Mouse (Mus musculus): ENCODE measurements at regions not wholly inside any gene's neighbourhood (a gene's known extent, or its start where the extent isn't known, plus 50 kb on each side); places are given as distances from the start of the nearest gene placed in this dataset.

DNA sequence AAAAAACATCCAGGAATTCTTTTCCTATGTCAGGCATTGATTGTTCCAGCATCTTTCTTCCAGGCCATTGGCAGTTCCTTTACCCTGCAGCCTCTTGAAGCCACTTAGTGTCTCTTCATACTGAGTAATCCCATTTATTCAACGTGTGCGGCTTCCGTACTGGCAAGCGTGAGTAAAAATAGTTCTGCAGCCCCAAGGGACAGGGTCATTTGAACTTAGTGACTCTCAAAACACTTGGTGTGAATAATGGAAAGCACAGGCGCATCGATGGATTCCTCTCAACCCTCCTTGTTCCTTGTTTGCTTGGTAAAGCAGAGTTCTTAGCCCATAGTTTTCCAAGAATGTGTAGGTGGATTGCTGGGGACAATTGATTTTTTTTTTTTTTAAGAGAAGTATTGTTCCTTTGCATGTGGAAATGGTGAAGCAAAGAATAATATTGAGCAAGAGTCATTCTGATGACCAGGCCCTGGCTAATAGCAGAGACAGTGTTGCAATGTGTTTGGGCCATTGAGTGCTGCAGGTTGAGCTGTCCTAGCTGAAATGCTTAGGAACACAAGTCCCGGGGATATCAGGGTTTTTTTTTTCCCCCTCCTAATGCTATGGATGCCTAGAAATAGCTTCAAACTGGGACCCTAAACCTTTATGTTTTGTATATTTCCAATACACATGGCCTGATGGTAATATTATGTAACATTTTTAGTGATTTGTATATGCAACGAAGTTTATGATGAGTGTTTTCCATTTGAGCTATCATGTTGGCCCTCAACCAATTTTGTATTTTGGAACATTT lies 1294.1 kb upstream of the A1bg start:
- DNase-seq (ENCODE audit: low spot score) = no peak

GRCm38 (mm10) chr15:62215616-62216398 lies 1293.0 kb upstream of the A1bg start:
- no peak for DNase-seq (ENCODE audit: low spot score)

- DNase-seq (ENCODE audit: low spot score) = no peak
Measured at GRCm38 (mm10) chr15:62214300-62214699, 1291.5 kb upstream of the A1bg start.

- DNase-seq (ENCODE audit: low spot score) = no peak
Measured at GRCm38 (mm10) chr15:62212283-62212910, 1289.6 kb upstream of the A1bg start.

DNA sequence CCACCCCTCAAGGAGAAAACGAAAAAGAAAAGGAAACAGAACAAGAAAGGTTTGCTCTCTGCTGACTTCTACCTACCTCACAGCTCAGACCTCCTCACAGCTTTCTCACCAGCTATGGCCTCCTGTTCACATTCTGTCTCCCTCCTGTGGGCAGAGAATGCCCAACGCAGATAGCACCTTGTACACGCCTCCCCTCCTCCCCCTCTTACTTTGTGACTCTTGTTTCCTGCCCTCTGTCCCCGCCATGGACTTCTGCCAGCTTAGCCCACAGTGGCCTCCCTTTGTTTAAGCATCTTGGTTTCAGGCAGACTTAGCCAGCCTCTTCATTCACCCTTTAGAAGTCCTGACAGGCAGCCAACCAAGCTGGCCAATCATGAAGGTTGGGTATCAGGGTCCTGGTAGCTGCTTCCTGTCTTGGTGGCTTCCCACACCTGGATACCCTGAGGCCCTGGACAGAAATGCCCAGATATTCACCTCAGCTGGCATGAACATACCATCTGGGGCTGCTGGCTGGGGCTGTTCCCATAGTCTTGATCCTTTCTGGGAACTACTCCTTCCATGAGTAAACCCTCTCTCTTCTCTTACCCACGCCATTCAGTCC lies 1287.2 kb upstream of the A1bg start:
- DNase-seq (ENCODE audit: low spot score) = no peak

DNA sequence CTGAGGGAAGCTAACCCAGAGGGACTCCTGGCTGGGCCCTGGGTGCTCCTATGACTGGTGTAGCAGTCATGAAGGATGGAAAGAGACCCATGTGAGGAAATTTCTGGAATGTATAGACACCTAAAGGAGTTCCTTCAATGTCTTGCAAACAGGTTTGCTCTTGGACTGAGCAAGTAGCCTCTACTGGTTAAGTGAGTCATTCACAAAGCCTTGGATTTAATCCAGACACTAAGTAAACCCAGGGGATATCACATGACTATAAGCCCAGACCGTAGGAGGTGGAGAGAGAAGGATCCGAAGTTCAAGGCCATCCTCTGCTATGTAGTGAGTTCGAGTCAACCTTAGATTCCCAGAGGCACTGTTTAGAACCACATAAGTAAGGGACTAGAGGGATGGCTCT lies 1286.5 kb upstream of the A1bg start:
- no peak for DNase-seq (ENCODE audit: low spot score)

DNA sequence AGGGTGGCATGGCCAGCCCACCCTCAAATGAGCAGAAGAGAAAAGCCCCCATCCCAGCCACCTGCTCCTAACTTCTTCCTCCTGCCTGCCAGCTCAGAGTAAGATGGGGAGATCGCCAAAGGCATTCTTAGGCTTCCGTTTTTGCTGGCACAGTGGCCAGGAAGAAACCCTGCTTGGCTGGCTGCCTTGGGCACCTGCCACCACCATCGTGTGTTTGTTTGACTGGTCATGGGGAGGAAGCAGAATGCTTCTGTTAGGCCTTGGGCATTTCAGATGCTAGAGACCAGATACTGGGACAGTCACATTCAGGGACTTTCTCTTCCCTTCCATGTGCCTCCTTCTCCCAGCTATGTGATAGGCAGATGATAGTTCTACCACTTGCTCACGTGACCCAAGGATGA lies 1283.7 kb upstream of the A1bg start:
- no peak for DNase-seq (ENCODE audit: low spot score)

GRCm38 (mm10) chr15:62203951-62204905 lies 1281.4 kb upstream of the A1bg start:
- DNase-seq (ENCODE audit: low spot score) = peak; percentile 18

DNA sequence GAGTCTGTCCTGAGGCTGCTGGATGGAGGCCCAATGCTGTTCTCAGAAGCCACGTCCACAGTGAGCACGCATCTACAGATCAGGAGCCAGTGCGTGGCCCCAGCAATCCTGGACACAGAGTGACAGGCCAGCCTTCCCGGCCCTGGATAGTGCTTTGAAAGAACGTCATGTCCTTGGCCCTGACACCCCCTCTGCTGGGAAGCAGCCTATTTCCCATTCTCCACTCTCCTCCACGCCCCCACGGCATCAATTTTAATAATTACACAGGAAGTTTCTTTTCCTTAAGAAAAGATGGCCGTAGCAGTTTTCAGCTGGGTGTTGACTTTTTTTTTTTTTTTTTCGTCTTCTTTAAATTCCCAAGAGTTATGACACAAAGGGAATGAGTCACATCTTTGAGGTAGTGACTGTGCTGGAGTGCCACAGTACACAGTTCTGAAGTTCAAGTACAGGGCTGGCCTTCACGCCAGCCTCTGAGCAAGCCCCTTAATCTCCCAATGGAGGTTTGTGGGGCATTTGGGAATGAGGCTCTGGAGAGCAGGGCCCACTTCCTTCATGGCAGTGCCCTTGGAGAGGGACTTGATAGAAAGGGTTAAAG lies 1280.1 kb upstream of the A1bg start:
- DNase-seq (ENCODE audit: low spot score) = no peak

GRCm38 (mm10) chr15:62198721-62199120 lies 1275.9 kb upstream of the A1bg start:
- DNase-seq (ENCODE audit: low spot score) = no peak

GRCm38 (mm10) chr15:62198194-62198593 lies 1275.4 kb upstream of the A1bg start:
- no peak for DNase-seq (ENCODE audit: low spot score)

DNA sequence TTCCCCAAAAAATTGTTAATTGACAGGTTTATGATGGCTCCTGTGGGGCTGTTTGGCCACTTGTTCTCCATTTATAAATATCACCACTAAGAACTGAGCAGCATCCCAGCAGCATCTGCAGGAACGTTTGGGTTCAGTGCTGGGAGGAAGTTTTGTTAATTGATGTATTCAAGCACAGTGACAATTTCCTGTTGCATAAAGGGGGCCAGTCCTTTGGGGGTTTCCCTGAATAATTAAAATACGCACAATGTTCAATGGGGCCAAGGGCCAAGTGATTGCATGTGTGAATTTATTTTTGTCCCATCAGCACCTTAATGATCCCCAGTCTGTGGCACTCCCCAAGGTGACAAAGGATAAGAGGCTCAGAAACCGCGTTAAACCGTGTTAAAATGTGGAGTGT lies 1272.6 kb upstream of the A1bg start:
- DNase-seq (ENCODE audit: low spot score) = no peak

- DNase-seq (ENCODE audit: low spot score) = no peak
Measured at GRCm38 (mm10) chr15:62192706-62193105, 1269.9 kb upstream of the A1bg start.

GRCm38 (mm10) chr15:62191641-62192040 lies 1268.8 kb upstream of the A1bg start:
- DNase-seq (ENCODE audit: low spot score) = no peak

- no peak for DNase-seq (ENCODE audit: low spot score)
Measured at GRCm38 (mm10) chr15:62190977-62191614, 1268.3 kb upstream of the A1bg start.

- no peak for DNase-seq (ENCODE audit: low spot score)
Measured at GRCm38 (mm10) chr15:62190224-62190910, 1267.6 kb upstream of the A1bg start.

DNA sequence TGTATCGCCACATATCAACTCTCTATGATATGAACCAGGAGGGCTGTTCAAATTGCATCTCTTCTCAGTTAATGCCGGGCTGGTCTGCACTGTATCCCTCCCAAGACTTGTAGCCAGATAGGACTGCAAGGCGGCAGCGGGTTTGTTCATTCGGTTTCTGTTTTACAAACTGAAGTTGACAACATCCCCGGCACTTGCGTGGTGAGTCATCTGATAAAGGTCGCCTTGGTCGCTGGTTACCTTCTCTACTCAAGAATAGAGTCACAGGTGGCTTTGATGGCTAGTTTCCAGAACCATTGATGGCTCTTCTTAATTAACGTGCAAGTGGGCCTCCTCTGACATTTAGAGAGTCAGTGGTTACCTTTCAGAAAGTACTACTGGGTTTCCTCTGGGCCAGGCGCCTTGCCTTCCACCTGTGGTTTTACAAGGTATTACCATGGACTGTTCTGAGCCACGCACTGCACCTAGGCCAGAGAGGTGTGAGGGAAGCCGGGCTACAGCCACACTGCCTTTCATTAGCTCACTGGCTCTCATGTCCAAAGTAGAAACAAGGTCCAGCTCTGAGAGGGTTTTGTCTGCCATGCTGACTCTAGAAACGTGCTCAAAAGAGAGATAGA lies 1266.9 kb upstream of the A1bg start:
- no peak for DNase-seq (ENCODE audit: low spot score)

DNA sequence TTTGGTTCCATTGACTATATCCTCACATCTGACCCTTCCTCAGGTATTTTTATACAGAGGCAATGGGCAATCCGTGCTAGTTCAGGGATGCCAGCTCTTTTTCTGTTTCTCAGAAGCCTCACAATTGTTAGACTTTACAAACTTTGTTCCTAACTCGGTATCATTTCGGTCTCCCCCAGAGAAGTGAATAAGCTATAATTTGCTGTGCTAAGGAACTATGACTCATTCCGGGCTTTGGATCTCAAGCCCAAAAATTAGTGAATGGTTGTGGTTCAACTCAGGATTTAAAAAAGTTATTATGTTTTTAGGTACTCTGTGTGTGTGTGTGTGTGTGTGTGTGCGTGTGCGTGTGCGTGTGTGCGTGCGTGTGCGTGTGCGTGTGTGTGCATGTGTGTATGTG lies 1263.7 kb upstream of the A1bg start:
- DNase-seq (ENCODE audit: low spot score) = no peak

GRCm38 (mm10) chr15:62183803-62184202 lies 1261.0 kb upstream of the A1bg start:
- DNase-seq (ENCODE audit: low spot score) = no peak

All from retina, embryonic 14.5 days (tissue).